Mouse (Mus musculus): ENCODE measurements around the gene Tex2. TPM values are rescaled to one million over a fixed set of nuclear protein-coding genes. Genes with fewer than 3 reads are reported as not detected.

Tex2 gene
- polyA plus RNA-seq, 1 experiment from 2014 or later: 7.8 TPM

GRCm38 (mm10) chr11:106542385-106542784, 70.8 kb downstream of the Tex2 start:
- H3K4me2 ChIP-seq: no peak overlapping the region
- H3K36me3 ChIP-seq: peaks cover 40% of the 10 kb centered on the region
- ATAC-seq (ENCODE audit: insufficient number of reproducible peaks, insufficient read depth, low FRiP score, low TSS enrichment, low read depth): no peak
- H3K9me3 ChIP-seq: no peaks in the 10 kb centered on the region
- H3K9ac ChIP-seq (replicated peaks): no peak overlapping the region
- peaks cover 20% of the 10 kb centered on the region for H3K4me1 ChIP-seq (replicated peaks)
- no peak overlapping the region for H3K4me3 ChIP-seq (replicated peaks)
- no peaks in the 10 kb centered on the region for H3K27me3 ChIP-seq
- no peak overlapping the region for H3K27ac ChIP-seq

- H3K4me2 ChIP-seq: no peak overlapping the region
- WGBS: 38% methylated on average over 13 of the region's 13 CpGs
Observed at GRCm38 (mm10) chr11:106540506-106541268, 72.5 kb downstream of the Tex2 start.

GRCm38 (mm10) chr11:106536253-106536912, 76.8 kb downstream of the Tex2 start:
- H3K27ac ChIP-seq: no peak overlapping the region
- H3K4me3 ChIP-seq (replicated peaks): no peak overlapping the region
- peaks cover 23% of the 10 kb centered on the region for H3K36me3 ChIP-seq
- H3K27me3 ChIP-seq: no peaks in the 10 kb centered on the region
- H3K9ac ChIP-seq (replicated peaks): no peak overlapping the region
- ATAC-seq (ENCODE audit: insufficient number of reproducible peaks, insufficient read depth, low FRiP score, low TSS enrichment, low read depth): no peak
- WGBS: 84% methylated on average over 11 of the region's 11 CpGs
- H3K4me1 ChIP-seq (replicated peaks): peaks cover 13% of the 10 kb centered on the region
- H3K9me3 ChIP-seq: no peaks in the 10 kb centered on the region
- no peak overlapping the region for H3K4me2 ChIP-seq

More at GRCm38 (mm10) chr11:106540506-106541268, 72.5 kb downstream of the Tex2 start:
- Histone ChIP-seq H3K4me3 (replicated peaks) (no peak overlapping the region), H3K36me3 (peaks cover 30% of the 10 kb centered on the region), H3K27me3 (no peaks in the 10 kb centered on the region), H3K4me1 (replicated peaks) (peaks cover 20% of the 10 kb centered on the region), H3K9me3 (no peaks in the 10 kb centered on the region), H3K27ac (no peak overlapping the region), H3K9ac (replicated peaks) (no peak overlapping the region)
- ATAC-seq (ENCODE audit: insufficient number of reproducible peaks, insufficient read depth, low FRiP score, low TSS enrichment, low read depth): no peak

GRCm38 (mm10) chr11:106535660-106536252, 77.5 kb downstream of the Tex2 start:
- Histone ChIP-seq H3K4me2 (no peak overlapping the region), H3K9ac (replicated peaks) (no peak overlapping the region), H3K9me3 (no peaks in the 10 kb centered on the region), H3K27me3 (no peaks in the 10 kb centered on the region), H3K27ac (no peak overlapping the region), H3K36me3 (peaks cover 26% of the 10 kb centered on the region), H3K4me3 (replicated peaks) (no peak overlapping the region), H3K4me1 (replicated peaks) (peaks cover 8% of the 10 kb centered on the region)
- WGBS: 86% methylated on average over 9 of the region's 9 CpGs
- no peak for ATAC-seq (ENCODE audit: insufficient number of reproducible peaks, insufficient read depth, low FRiP score, low TSS enrichment, low read depth)

GRCm38 (mm10) chr11:106532248-106532790, 80.9 kb downstream of the Tex2 start:
- no peak overlapping the region for H3K27ac ChIP-seq
- WGBS: 86% methylated on average over 9 of the region's 9 CpGs

GRCm38 (mm10) chr11:106529786-106530185, 83.4 kb downstream of the Tex2 start:
- Histone ChIP-seq H3K36me3 (peaks cover 24% of the 10 kb centered on the region), H3K27ac (no peak overlapping the region), H3K27me3 (no peaks in the 10 kb centered on the region), H3K9ac (replicated peaks) (no peak overlapping the region), H3K9me3 (no peaks in the 10 kb centered on the region), H3K4me2 (no peak overlapping the region), H3K4me1 (replicated peaks) (peaks cover 15% of the 10 kb centered on the region), H3K4me3 (replicated peaks) (no peak overlapping the region)
- no peak for ATAC-seq (ENCODE audit: insufficient number of reproducible peaks, insufficient read depth, low FRiP score, low TSS enrichment, low read depth)
- WGBS: 70% methylated on average over 5 of the region's 5 CpGs

More at GRCm38 (mm10) chr11:106532248-106532790, 80.9 kb downstream of the Tex2 start:
- Histone ChIP-seq H3K27me3 (no peaks in the 10 kb centered on the region), H3K4me2 (no peak overlapping the region), H3K4me1 (replicated peaks) (peaks cover 7% of the 10 kb centered on the region; the same call in 1 of the 2 replicates), H3K9me3 (no peaks in the 10 kb centered on the region), H3K4me3 (replicated peaks) (no peak overlapping the region), H3K36me3 (peaks cover 24% of the 10 kb centered on the region), H3K9ac (replicated peaks) (no peak overlapping the region)
- no peak for ATAC-seq (ENCODE audit: insufficient number of reproducible peaks, insufficient read depth, low FRiP score, low TSS enrichment, low read depth)

GRCm38 (mm10) chr11:106529113-106529512, 84.1 kb downstream of the Tex2 start:
- H3K27me3 ChIP-seq: no peaks in the 10 kb centered on the region
- peaks cover 15% of the 10 kb centered on the region for H3K4me1 ChIP-seq (replicated peaks)
- H3K36me3 ChIP-seq: peaks cover 24% of the 10 kb centered on the region
- no peak overlapping the region for H3K9ac ChIP-seq (replicated peaks)
- no peak overlapping the region for H3K4me2 ChIP-seq
- no peak overlapping the region for H3K4me3 ChIP-seq (replicated peaks)
- no peaks in the 10 kb centered on the region for H3K9me3 ChIP-seq
- no peak for ATAC-seq (ENCODE audit: insufficient number of reproducible peaks, insufficient read depth, low FRiP score, low TSS enrichment, low read depth)
- H3K27ac ChIP-seq: no peak overlapping the region
- 85% methylated on average over 4 of the region's 4 CpGs for WGBS

GRCm38 (mm10) chr11:106527926-106528325, 85.3 kb downstream of the Tex2 start:
- no peak overlapping the region for H3K4me2 ChIP-seq
- H3K9ac ChIP-seq (replicated peaks): no peak overlapping the region
- no peak for ATAC-seq (ENCODE audit: insufficient number of reproducible peaks, insufficient read depth, low FRiP score, low TSS enrichment, low read depth)
- H3K27me3 ChIP-seq: no peaks in the 10 kb centered on the region
- peaks cover 21% of the 10 kb centered on the region for H3K36me3 ChIP-seq
- peaks cover 12% of the 10 kb centered on the region for H3K4me1 ChIP-seq (replicated peaks)
- no peak overlapping the region for H3K27ac ChIP-seq
- no peak overlapping the region for H3K4me3 ChIP-seq (replicated peaks)
- 16% methylated on average over 1 of the region's 1 CpGs for WGBS
- H3K9me3 ChIP-seq: no peaks in the 10 kb centered on the region

- no peaks in the 10 kb centered on the region for H3K9me3 ChIP-seq
- WGBS: 40% methylated on average over 10 of the region's 10 CpGs
- no peaks in the 10 kb centered on the region for H3K27me3 ChIP-seq
- no peak overlapping the region for H3K4me3 ChIP-seq (replicated peaks)
- peaks cover 15% of the 10 kb centered on the region for H3K36me3 ChIP-seq
- H3K27ac ChIP-seq: peak overlapping the region; percentile 7; the same call in 1 of the 2 replicates
- peaks cover 12% of the 10 kb centered on the region for H3K4me1 ChIP-seq (replicated peaks)
- no peak for ATAC-seq (ENCODE audit: insufficient number of reproducible peaks, insufficient read depth, low FRiP score, low TSS enrichment, low read depth)
- no peak overlapping the region for H3K9ac ChIP-seq (replicated peaks)
- H3K4me2 ChIP-seq: no peak overlapping the region
Observed at GRCm38 (mm10) chr11:106527147-106527821, 85.9 kb downstream of the Tex2 start.

- no peaks in the 10 kb centered on the region for H3K36me3 ChIP-seq
- no peak overlapping the region for H3K4me2 ChIP-seq
- H3K27ac ChIP-seq: no peak overlapping the region
- no peak overlapping the region for H3K9ac ChIP-seq (replicated peaks)
- peaks cover 40% of the 10 kb centered on the region for H3K4me1 ChIP-seq (replicated peaks)
- WGBS: 39% methylated on average over 3 of the region's 3 CpGs
- no peak for ATAC-seq (ENCODE audit: insufficient number of reproducible peaks, insufficient read depth, low FRiP score, low TSS enrichment, low read depth)
- no peak overlapping the region for H3K4me3 ChIP-seq (replicated peaks)
- no peaks in the 10 kb centered on the region for H3K9me3 ChIP-seq
- H3K27me3 ChIP-seq: no peaks in the 10 kb centered on the region
Observed at GRCm38 (mm10) chr11:106522538-106522937, 90.7 kb downstream of the Tex2 start.

GRCm38 (mm10) chr11:106521612-106522011, 91.6 kb downstream of the Tex2 start:
- Histone ChIP-seq H3K9me3 (no peaks in the 10 kb centered on the region), H3K4me2 (no peak overlapping the region), H3K27me3 (no peaks in the 10 kb centered on the region), H3K9ac (replicated peaks) (no peak overlapping the region), H3K4me1 (replicated peaks) (peaks cover 33% of the 10 kb centered on the region), H3K4me3 (replicated peaks) (no peak overlapping the region), H3K27ac (no peak overlapping the region), H3K36me3 (no peaks in the 10 kb centered on the region)
- no peak for ATAC-seq (ENCODE audit: insufficient number of reproducible peaks, insufficient read depth, low FRiP score, low TSS enrichment, low read depth)
- WGBS: 54% methylated on average over 4 of the region's 4 CpGs

All from limb, embryonic 12.5 days (tissue).